Mouse (Mus musculus): ENCODE data around the gene Smdt1.
"Not testable (repeated sequence)": the region's sequence is repeated elsewhere in the genome, so short reads cannot be mapped to it uniquely, and the experiment has no call there.

The Smdt1 gene

DNA sequence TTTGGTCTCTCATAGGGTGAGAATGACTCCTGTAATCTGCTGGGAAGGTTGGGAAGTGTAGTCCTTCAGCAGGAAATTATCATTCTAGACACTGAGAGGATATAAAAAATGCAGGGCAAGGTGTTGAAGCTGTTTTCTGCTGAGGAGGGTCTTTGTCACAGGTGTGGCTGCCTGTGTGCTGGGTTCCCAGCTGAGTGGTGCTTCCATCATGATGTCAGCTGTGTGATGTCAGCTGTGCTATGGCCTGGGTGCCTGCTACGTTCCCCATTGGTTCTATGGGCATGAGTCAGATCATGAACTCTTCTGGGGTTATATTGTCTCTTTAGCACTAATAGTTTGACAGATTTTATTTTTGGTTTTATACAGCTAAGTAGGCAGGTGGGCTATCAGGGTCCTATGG, 30.1 kb downstream of the Smdt1 start:
- DNase-seq (ENCODE audit: extremely low spot score): no peak

DNA sequence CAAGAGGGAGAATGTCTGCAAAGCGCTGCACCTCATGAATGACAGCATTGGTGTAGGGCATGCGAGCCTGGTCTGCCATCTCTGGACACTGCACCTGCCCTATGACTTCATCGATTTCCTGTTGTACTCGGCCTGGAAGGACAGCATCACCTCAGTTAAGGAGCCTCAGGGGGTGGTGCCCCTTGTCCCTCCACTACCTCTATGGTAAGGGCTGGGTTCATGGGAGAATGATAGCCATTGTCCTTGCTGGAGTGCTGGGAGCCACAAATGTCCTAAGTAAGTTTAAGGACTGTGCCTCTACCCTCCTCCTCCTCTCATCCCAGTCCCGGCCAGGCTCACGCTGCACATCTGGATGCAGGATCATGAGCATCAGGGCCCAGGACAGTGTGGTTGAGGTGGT, 33.7 kb downstream of the Smdt1 start:
- DNase-seq (ENCODE audit: extremely low spot score): no peak

DNA sequence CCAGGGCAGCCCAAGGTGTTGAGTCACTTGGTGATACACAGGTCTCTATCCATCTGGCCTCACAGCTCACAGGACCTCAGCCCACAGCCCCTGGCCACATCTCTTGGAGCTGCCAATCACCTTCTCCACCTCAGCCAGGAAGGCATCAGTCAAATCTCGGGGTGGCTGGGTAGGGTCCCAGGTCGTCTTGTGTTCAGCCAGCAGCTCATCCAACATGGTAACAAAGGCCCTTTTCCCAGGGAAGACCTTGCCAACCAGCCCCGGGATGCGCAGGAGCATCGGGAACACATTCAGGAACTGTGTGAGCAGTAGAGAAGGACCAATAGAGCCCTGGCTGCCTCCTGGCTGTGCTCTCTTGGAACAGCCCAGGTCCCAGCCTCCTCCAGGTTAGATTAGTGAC, 34.2 kb downstream of the Smdt1 start:
- no peak for DNase-seq (ENCODE audit: extremely low spot score)

DNA sequence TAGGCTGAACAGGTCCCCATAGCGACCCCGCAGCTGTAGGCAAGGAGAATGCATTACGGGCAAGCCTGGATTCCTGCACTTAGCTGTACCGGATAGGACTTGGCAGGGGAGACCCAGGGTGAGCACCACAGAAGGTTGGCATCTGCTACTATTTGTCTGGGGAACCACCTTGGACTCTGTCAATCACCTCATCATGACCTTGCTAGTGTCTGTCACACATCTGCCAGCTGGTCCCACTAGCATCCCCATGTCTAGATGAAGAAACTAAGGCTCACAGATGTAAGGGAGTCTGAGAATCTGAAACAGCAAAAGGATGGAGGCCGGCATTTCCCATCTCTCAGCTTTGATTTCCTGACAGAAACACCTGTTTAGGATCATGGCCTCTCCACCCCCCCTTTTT, 35.7 kb downstream of the Smdt1 start:
- no peak for DNase-seq (ENCODE audit: extremely low spot score)

- DNase-seq (ENCODE audit: extremely low spot score): no peak
Observed at GRCm38 (mm10) chr15:82375855-82376254, 37.1 kb downstream of the Smdt1 start.

- no peak for DNase-seq (ENCODE audit: extremely low spot score)
Observed at GRCm38 (mm10) chr15:82376393-82377138, 37.8 kb downstream of the Smdt1 start.

DNA sequence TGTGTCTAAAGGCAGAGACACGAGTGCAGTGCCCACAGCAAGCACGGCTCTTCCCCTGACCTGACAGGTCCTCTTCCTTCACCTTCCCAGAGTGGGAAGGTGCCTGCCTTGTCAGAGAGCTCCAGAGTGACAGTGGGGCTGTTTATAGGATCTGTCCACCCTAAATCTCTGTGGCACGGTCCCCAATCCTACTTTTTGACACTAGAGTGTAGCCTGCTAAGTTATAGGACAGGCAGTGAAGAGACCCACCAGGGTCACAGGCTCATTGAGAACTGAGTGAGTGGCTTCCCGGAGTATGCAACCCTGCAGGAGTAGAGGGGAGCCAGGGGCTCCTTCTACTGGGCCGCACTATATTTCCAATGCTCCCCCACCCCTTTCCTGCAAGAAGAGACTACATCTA, 38.9 kb downstream of the Smdt1 start:
- no peak for DNase-seq (ENCODE audit: extremely low spot score)

GRCm38 (mm10) chr15:82378261-82379180, 39.8 kb downstream of the Smdt1 start:
- DNase-seq (ENCODE audit: extremely low spot score): no peak

GRCm38 (mm10) chr15:82379511-82379870, 40.7 kb downstream of the Smdt1 start:
- DNase-seq (ENCODE audit: extremely low spot score): no peak

DNA sequence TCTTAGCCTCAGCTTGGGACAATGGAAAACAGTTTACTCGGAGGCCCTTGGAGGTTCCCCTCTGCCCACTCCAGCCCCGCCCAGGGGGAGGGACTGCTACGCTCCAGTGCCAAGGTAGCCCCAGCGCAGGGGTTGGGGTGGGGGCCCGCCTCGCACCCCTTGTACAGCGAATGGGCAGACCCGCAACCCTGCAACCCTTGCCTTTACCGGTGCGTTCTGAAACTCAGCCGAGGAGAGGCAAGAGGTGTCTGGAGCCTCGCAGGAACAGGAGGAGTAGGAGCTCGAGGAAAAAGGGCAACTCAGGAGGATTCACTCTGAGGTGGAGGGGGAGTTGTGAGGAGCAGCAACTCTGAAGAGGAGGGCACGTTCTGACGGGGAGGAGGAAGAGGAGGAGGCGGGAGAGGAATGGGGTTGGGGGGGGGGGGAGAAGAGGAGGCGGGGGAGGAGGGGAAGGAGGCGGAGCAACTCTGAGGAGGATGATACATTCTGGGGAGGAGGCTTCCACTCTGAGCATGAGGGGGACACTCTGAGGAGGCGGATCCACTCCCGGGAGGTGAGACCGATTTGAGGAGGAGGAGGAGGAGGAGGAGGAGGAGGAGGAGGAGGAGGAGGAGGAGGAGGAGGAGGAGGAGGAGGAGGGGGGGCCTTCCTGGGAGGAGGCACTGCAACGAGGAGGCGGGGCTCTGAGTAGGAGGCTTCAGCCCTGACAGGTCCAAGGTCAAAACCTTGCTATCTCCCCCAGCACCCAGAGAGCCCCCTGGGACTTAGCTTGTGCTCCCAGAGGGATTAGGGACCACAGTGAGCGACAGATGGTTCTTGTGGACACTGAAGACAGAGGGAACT, 41.3 kb downstream of the Smdt1 start, which contains the start of gene Cyp2d22:
TSS of gene Cyp2d22 (minus strand) at position 390 of the 843 bp plus-strand sequence.
- DNase-seq (ENCODE audit: extremely low spot score): peak; percentile 72

GRCm38 (mm10) chr15:82380714-82381062, 41.9 kb downstream of the Smdt1 start:
- no peak for DNase-seq (ENCODE audit: extremely low spot score)

GRCm38 (mm10) chr15:82382441-82382840, 43.7 kb downstream of the Smdt1 start:
- no peak for DNase-seq (ENCODE audit: extremely low spot score)

DNA sequence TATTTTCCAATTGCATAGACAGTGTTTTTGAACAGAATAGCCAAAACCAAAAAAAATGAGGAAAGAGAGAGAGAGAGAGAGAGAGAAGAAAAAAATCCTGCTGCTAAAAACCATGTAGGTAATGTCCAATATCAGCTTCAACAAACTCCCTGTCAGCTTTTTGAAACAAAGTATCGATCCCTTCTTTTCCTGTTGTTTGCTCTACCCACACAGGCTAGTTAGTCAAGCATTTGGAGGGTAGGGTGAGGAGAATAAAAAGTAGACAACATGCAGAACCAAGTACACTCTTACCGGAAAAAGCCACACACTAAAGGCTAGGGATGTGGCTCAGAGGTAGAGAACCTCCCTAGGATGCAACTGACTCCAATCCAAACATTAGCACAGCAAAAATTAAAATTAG, 47.0 kb downstream of the Smdt1 start:
- DNase-seq (ENCODE audit: extremely low spot score): no peak

GRCm38 (mm10) chr15:82389916-82390315, 51.2 kb downstream of the Smdt1 start:
- DNase-seq (ENCODE audit: extremely low spot score): not testable (repeated sequence)

GRCm38 (mm10) chr15:82393922-82394321, 55.2 kb downstream of the Smdt1 start, which contains the start of gene Cyp2d11:
Cyp2d11 (minus strand) TSS chr15:82394022.
- not testable (repeated sequence) for DNase-seq (ENCODE audit: extremely low spot score)

DNA sequence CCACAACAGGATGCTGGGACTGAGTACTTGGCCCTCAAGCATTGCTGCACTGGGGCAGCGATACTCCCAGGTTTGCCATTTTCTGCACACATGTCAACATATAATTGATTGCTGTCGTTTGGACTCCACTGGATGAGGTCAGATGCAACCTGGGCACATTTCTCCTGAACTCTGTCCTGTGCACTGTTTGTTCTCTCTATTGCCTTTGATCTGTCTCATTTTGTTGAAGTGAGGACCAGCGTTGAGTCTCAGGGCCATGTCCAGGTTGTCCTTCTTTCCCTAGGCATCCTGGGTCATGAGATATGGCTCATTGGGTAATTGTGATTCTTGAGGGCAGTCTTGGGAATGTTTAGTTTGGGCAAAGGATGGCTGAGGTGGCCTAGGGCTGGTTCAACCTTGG, 57.2 kb downstream of the Smdt1 start:
- not testable (repeated sequence) for DNase-seq (ENCODE audit: extremely low spot score)

All from embryo, embryonic 9.5 days (tissue).